Mouse (Mus musculus) neural tube, embryonic 13.5 days (tissue): ENCODE data around the gene Shb. TPM values are rescaled to one million over a fixed set of nuclear protein-coding genes. Genes with fewer than 3 reads are reported as not detected.
A peak's percentile ranks its signal among the peaks of the same experiment; 100 is the strongest.

Source experiments
- ATAC-seq: fragments of 200-750 bp; cut with Nextera tagmentation; 2 replicates; pipeline ENCODE4 v1.8.0; 2017; ENCODE audit warnings: low read depth, mild to moderate bottlenecking, moderate TSS enrichment, moderate library complexity
- H3K27ac ChIP-seq: fragments of 300-500 bp; sonication (generic); replicated peaks from 2 replicates; pipeline ENCODE4 v1.5.1; 2015; ENCODE audit warnings: moderate library complexity, mild to moderate bottlenecking, inconsistent platforms
- H3K27me3 ChIP-seq: fragments of 300-500 bp; sonication (generic); 2 replicates; pipeline ENCODE4 v1.6.1; 2015; ENCODE audit warnings: mild to moderate bottlenecking, inconsistent platforms
- H3K36me3 ChIP-seq: fragments of 300-500 bp; sonication (generic); 2 replicates; pipeline ENCODE4 v1.6.1; 2015; ENCODE audit warnings: mild to moderate bottlenecking, inconsistent platforms
- H3K4me1 ChIP-seq: fragments of 300-500 bp; sonication (generic); replicated peaks from 2 replicates; pipeline ENCODE4 v1.6.1; 2015; ENCODE audit warnings: inconsistent platforms
- H3K4me2 ChIP-seq: fragments of 300-500 bp; sonication (generic); 2 replicates; pipeline ENCODE4 v1.6.1; 2015; ENCODE audit warnings: inconsistent platforms, mild to moderate bottlenecking, moderate library complexity
- H3K4me3 ChIP-seq: fragments of 300-500 bp; sonication (generic); 2 replicates; pipeline ENCODE4 v1.5.1; 2015; ENCODE audit warnings: mild to moderate bottlenecking, inconsistent platforms
- H3K9ac ChIP-seq: fragments of 300-500 bp; sonication (generic); 2 replicates; pipeline ENCODE4 v1.6.1; 2015; ENCODE audit warnings: moderate library complexity, mild to moderate bottlenecking, inconsistent platforms
- H3K9me3 ChIP-seq: fragments of 300-500 bp; sonication (generic); 2 replicates; pipeline ENCODE4 v1.6.1; 2016; ENCODE audit warnings: inconsistent platforms
- WGBS: fragments of 180-500 bp; shearing (Covaris S2); methylation state at CpG from one replicate; pipeline ENCODE4 v1.1.7; 2015; 5-methylcytosine and 5-hydroxymethylcytosine counted together
- polyA plus RNA-seq: library from polyadenylated mRNA; unstranded; fragments of >200 nt; fragmentation: Nextera tagmentation; extraction: Ambion mirVana; gene quantifications from 2 replicates; pipeline ENCODE4 v1.2.1, GENCODE M21; 2015

Shb gene
- polyA plus RNA-seq, result 4.0 and 4.2 TPM in 2 replicates

DNA sequence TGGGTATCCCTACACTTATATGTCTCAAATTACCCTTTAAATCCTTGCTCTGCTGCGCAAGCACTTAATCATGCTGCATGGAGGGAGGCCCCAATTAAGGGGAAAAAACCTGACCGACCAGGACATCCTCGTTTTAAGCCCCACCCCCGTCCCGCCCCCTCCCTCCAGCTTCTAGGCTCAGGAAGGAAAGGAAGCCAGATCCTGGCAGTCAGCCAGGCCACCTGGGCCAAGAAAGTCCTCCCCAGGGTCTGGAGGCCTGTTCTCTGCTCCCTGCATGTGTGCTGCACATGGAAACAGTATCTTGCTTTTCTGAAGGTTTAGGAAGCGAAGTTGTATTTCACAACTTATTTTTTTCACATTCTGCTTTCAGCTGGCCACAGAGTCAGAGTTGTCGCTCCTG lies at the start of gene Shb:
TSS of gene Shb (minus strand) at position 96 of the 400 bp plus-strand sequence.
- Histone ChIP-seq H3K4me2 (peak within 1 kb of the TSS; percentile 91), H3K4me1 (peaks cover 50% of the 10 kb centered on the region), H3K36me3 (no peaks in the 10 kb centered on the region), H3K4me3 (peak within 1 kb of the TSS; percentile 77), H3K9me3 (no peaks in the 10 kb centered on the region), H3K27ac (peak within 1 kb of the TSS; percentile 20; the same call in 1 of the 2 replicates), H3K27me3 (peaks cover 11% of the 10 kb centered on the region), H3K9ac (peak within 1 kb of the TSS; percentile 68; the same call in 1 of the 2 replicates)
- 15% methylated on average over 7 of the region's 7 CpGs for WGBS
- no peak for ATAC-seq

DNA sequence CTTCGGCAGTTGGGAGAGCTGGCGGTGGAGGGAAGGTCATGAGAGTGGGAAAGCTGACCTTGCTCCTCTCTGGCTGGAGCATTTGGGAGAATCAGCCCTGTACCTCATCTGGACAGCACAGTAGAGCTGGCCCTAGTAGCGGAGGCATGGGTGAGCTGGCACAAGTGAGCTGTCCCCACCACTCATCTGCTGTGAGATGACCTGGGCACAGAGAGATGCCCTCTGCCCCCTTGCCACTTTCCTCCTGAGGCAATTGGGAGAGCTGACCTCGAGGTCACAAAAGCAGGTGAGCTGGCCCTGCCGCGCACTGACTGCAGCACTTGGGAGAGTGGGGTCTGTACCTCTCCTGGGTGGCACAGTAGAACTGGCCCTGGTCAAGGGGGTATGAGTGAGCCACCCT lies 48.8 kb upstream of the Shb start:
- WGBS, result 92% methylated on average over 6 of the region's 6 CpGs
- no peak overlapping the region for H3K4me2 ChIP-seq

DNA sequence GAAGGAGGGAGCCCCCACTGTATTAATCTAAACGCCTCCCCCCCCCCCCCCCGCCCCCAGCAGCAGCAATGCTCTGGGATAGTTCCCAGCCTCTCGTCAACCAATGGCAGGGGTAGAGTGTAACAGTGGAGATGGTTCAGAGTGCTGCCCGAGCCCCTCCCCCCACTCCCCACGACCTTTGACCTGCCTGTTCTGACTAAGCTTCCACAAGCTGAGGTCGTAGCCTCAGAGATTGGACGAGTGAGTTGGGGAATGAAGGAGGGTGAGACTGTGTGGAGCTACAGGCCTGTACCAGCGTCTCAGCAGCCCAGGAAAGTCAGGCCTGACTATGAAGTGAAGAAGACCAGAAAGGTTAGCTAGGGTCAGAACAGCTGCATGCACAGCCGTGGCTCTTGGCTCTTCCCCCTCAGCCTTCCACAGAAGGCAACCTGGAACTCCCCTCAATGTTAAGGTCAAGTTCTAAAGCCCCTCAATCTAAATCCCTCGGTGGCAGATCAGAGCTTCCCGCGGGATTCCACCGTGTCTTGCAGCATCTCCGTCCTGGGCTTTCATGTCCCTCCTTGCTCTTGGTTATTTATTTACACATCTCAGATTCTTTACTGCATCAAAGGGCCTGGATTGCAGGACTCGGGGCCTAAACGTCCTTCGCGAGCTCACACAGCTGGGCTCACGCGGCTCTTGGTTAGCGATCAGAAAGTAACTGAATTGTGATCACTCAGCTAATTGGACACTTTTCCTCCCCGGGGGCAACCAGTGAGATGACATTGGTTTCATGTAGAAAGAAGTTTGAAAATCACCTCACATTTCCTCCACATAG lies 46.5 kb upstream of the Shb start:
- H3K4me3 ChIP-seq, result no peak overlapping the region
- H3K9me3 ChIP-seq, result no peaks in the 10 kb centered on the region
- H3K36me3 ChIP-seq, result no peaks in the 10 kb centered on the region
- H3K27me3 ChIP-seq, result no peaks in the 10 kb centered on the region
- no peak overlapping the region for H3K4me2 ChIP-seq
- H3K27ac ChIP-seq, result no peak overlapping the region
- 20% methylated on average over 21 of the region's 22 CpGs for WGBS
- no peak overlapping the region for H3K9ac ChIP-seq
- peaks cover 29% of the 10 kb centered on the region for H3K4me1 ChIP-seq
- ATAC-seq, result no peak

More for the DNA sequence above, 48.8 kb upstream of the Shb start:
- H3K4me1 ChIP-seq, result peaks cover 23% of the 10 kb centered on the region
- no peaks in the 10 kb centered on the region for H3K36me3 ChIP-seq
- no peak overlapping the region for H3K27ac ChIP-seq
- H3K4me3 ChIP-seq, result no peak overlapping the region
- ATAC-seq, result no peak
- peaks cover 13% of the 10 kb centered on the region for H3K27me3 ChIP-seq
- no peak overlapping the region for H3K9ac ChIP-seq
- H3K9me3 ChIP-seq, result no peaks in the 10 kb centered on the region

DNA sequence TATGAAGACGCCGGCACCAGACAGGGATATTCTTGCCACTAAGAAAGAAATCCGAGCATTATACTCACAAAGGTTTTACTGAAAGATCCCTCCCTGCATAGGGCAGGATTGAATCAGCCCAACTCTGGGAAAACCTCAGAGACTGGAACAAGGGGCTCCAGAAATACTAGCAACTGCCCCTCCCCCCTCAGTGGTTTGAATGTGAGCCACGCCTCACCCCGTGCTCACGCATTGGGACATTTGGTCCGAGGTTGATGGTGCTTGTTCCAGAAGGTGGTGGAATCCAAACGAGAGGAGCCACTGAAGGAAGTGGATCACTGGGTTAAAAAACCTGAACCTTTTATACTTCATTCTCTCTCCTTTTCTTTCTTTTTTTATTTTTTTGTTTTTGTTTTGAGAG lies 45.4 kb upstream of the Shb start:
- WGBS, result 58% methylated on average over 8 of the region's 8 CpGs
- no peak overlapping the region for H3K27ac ChIP-seq
- peaks cover 29% of the 10 kb centered on the region for H3K4me1 ChIP-seq
- no peaks in the 10 kb centered on the region for H3K36me3 ChIP-seq
- no peak overlapping the region for H3K9ac ChIP-seq
- H3K4me2 ChIP-seq, result no peak overlapping the region
- no peaks in the 10 kb centered on the region for H3K9me3 ChIP-seq
- ATAC-seq, result no peak
- H3K27me3 ChIP-seq, result no peaks in the 10 kb centered on the region
- H3K4me3 ChIP-seq, result no peak overlapping the region

DNA sequence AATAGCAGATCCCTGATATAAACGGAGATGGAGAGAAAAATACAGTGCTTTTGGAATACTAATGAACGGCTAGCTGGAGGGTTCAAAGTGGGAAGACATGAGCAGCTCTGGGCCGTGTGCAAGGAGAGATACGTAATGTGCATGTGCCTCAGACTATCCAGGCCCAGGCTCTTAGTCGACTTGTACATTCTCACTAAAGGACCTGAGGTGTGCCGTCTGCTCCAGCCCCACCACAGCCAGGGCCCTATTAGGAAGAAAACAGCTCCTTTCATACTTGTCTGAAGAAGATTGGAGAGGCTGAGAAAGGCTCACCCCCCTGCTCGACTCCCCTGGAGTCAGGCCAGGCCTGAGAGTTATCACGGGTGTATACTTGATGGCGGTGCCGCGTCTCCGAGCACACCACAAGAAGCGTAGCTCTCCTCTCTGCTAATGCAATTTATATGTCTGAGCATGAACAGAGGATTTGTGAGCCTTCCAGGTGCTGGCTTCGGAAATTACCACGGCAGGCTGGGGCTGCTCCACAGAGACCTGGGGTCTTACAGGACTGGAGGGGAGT lies 42.4 kb upstream of the Shb start:
- peaks cover 23% of the 10 kb centered on the region for H3K4me1 ChIP-seq
- no peaks in the 10 kb centered on the region for H3K9me3 ChIP-seq
- no peaks in the 10 kb centered on the region for H3K36me3 ChIP-seq
- no peak for ATAC-seq
- no peaks in the 10 kb centered on the region for H3K27me3 ChIP-seq
- H3K4me2 ChIP-seq, result no peak overlapping the region
- H3K9ac ChIP-seq, result no peak overlapping the region
- H3K4me3 ChIP-seq, result no peak overlapping the region
- H3K27ac ChIP-seq, result no peak overlapping the region
- WGBS, result 68% methylated on average over 15 of the region's 15 CpGs

DNA sequence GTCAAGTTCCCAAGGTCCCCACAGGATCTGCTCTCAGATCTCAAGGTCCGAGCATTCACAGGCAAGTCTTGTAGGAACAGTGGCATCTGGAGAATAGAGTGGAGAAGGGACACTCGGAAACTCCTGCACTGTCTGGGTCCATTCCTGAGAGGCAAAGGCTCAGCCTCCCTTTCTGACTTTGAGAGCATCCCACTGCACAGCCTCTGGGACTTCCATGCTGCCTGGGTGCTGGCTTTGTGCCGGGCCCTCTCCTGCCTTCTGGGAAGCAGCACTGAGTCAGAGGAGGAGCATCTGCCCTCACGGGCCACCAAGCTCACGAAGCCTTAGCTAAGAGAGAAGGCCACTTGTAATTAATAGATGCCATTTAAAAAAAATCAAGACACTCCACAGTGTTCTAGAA lies 37.3 kb upstream of the Shb start:
- no peaks in the 10 kb centered on the region for H3K27me3 ChIP-seq
- 0 out of 2 replicates have a peak, but pooled peaks cover under 1% of the 10 kb centered on the region for H3K4me1 ChIP-seq
- H3K27ac ChIP-seq, result no peak overlapping the region
- H3K36me3 ChIP-seq, result no peaks in the 10 kb centered on the region
- no peaks in the 10 kb centered on the region for H3K9me3 ChIP-seq
- ATAC-seq, result no peak
- WGBS, result 77% methylated on average over 5 of the region's 5 CpGs
- no peak overlapping the region for H3K9ac ChIP-seq
- H3K4me3 ChIP-seq, result no peak overlapping the region
- H3K4me2 ChIP-seq, result no peak overlapping the region

DNA sequence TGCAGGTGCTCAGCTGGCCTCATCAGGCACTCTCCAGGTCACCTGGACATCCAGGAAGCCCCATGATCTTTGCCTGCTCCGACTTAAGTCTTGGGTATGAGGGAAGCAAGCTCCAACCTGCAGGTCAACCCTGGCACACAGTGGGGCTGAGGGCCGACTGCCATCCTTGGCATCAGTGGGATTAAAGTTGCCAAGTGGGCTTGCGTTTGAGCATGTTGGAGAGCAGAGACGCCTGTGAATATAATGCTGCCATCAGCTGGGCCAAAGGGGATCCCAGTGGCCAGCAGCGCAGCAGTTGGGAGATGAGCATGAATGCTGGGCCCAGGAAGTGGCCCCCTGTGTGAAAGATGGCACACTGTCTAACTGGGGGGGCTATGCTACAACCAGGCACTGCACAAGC lies 25.9 kb upstream of the Shb start:
- Histone ChIP-seq H3K9ac (no peak overlapping the region), H3K27me3 (peaks cover 5% of the 10 kb centered on the region; the same call in 1 of the 2 replicates), H3K36me3 (no peaks in the 10 kb centered on the region), H3K27ac (no peak overlapping the region), H3K4me2 (no peak overlapping the region), H3K4me3 (no peak overlapping the region), H3K9me3 (0 out of 2 replicates have a peak, but pooled peaks cover 3% of the 10 kb centered on the region), H3K4me1 (no peaks in the 10 kb centered on the region)
- no peak for ATAC-seq
- WGBS, result 85% methylated on average over 5 of the region's 5 CpGs

DNA sequence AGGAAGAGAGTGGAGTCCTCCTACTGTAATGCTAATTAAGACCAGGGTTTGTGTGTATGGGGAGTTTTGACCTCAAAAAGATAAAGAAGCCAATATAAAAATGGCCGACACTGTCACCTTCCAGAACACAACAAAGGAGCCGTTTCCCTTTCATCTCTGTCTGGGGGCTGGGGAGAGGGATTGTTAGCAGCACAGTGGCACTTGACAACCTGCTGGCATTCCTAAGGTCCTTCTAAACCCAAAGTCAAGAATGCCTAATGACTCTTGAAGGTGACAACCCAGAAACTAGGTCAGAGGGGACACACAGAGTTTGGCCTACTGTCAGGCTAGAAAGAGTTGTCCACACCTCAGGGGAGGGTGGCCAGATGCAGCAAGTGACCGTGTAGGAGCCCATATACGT lies 20.3 kb upstream of the Shb start:
- ATAC-seq, result no peak
- Histone ChIP-seq H3K27me3 (no peaks in the 10 kb centered on the region), H3K27ac (no peak overlapping the region), H3K9ac (no peak overlapping the region), H3K4me1 (peaks cover 7% of the 10 kb centered on the region; the same call in 1 of the 2 replicates), H3K4me2 (no peak overlapping the region), H3K36me3 (no peaks in the 10 kb centered on the region), H3K4me3 (no peak overlapping the region), H3K9me3 (0 out of 2 replicates have a peak, but pooled peaks cover 3% of the 10 kb centered on the region)
- WGBS, result 36% methylated on average over 4 of the region's 4 CpGs

DNA sequence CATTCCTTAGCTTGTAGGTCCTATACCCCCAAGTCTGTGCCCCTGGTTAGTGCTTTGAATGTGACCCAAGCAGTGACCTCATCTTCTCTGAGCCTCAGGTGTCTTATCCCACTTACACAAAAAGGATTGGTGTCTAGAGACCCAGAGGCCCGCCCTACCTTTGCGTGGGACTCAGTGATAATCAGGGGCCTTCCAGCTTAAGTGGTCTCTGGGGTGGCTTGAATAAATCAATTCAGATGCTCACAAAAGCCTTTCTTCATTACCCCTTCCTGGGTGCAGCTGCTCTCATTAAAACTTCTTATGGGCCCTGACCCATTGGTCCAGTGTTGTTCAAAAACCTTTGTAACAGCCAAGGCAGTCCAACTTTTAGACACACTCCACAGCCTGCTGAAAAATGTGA lies 18.7 kb upstream of the Shb start:
- Histone ChIP-seq H3K4me2 (no peak overlapping the region), H3K4me1 (peaks cover 7% of the 10 kb centered on the region; the same call in 1 of the 2 replicates), H3K27ac (no peak overlapping the region), H3K36me3 (no peaks in the 10 kb centered on the region), H3K9me3 (no peaks in the 10 kb centered on the region), H3K27me3 (no peaks in the 10 kb centered on the region), H3K4me3 (no peak overlapping the region), H3K9ac (no peak overlapping the region)
- ATAC-seq, result no peak
- 12% methylated on average over 2 of the region's 2 CpGs for WGBS

DNA sequence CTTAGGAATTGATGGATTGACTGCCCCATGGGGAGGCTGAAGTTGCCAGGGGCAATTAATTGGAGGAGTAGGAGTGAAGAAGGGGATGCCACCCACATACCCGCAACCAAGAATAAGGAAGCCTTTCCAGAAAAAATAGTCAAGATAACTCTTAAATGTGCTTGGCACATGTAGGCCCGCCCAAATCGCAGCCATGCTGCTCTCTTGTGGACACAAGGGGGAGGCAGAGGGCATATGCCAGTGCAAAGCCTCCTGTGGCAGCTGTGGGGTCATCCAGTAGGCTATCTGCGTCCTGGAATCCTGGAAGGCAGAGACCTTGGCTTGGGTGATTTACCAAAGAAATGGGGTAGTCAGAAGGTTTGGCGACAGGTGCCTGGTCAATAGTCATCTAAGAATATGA lies 17.2 kb upstream of the Shb start:
- H3K9me3 ChIP-seq, result no peaks in the 10 kb centered on the region
- 69% methylated on average over 5 of the region's 5 CpGs for WGBS
- ATAC-seq, result no peak
- H3K36me3 ChIP-seq, result no peaks in the 10 kb centered on the region
- no peak overlapping the region for H3K9ac ChIP-seq
- H3K4me1 ChIP-seq, result peaks cover 7% of the 10 kb centered on the region; the same call in 1 of the 2 replicates
- H3K27me3 ChIP-seq, result no peaks in the 10 kb centered on the region
- no peak overlapping the region for H3K4me2 ChIP-seq
- no peak overlapping the region for H3K4me3 ChIP-seq
- H3K27ac ChIP-seq, result no peak overlapping the region

DNA sequence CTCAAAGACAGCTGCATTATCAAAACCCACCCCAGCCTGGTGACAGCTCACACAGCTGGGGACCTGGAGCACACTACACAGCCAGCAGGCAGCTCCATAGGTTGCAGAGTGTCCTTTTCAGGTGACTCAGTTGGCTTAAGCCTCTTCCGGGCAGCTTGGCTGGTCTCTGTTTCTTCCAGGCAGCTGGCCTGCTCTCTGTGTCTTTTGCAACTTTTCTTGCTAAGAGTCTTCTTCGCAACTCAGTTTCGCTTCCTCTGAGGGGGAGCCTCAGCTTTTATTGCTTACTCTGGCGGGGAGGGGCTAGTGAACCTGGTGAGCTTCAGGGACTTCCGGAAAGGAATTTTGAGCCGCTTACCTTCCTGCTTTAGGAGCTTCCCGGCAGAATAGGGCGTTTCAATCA lies 13.6 kb upstream of the Shb start:
- peaks cover 11% of the 10 kb centered on the region for H3K4me1 ChIP-seq
- no peaks in the 10 kb centered on the region for H3K9me3 ChIP-seq
- no peak for ATAC-seq
- H3K9ac ChIP-seq, result no peak overlapping the region
- H3K4me3 ChIP-seq, result no peak overlapping the region
- no peaks in the 10 kb centered on the region for H3K36me3 ChIP-seq
- 55% methylated on average over 8 of the region's 8 CpGs for WGBS
- no peaks in the 10 kb centered on the region for H3K27me3 ChIP-seq
- no peak overlapping the region for H3K27ac ChIP-seq
- no peak overlapping the region for H3K4me2 ChIP-seq

DNA sequence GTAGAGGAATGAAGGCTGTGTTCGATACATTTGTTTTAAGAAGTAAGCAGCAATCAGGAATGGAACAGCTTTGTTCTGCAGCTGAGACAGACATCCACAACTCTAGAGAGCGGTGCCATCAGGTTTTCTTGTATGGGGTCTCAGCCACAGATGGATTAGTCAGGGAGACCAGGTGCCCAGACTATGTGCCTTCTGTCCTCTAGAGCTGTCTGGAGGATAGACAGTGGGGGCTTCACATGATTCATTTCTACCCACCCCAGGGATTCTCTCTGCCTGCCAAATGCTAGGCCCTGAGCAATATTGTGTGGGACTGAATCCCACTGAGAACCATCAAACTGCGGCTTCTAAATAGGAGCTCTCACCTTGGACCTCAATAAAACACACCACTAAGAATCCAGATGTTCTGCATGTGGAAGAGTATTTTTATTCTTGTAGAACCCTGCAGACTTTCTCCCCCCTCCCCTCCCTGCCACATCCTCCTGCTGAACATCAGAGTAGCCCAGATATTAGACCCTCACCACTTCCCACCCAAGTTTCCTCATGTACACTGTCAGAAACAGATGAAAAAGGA lies 11.3 kb upstream of the Shb start:
- WGBS, result 49% methylated on average over 3 of the region's 3 CpGs
- Histone ChIP-seq H3K27me3 (no peaks in the 10 kb centered on the region), H3K36me3 (no peaks in the 10 kb centered on the region), H3K4me2 (no peak overlapping the region), H3K4me1 (peaks cover 17% of the 10 kb centered on the region), H3K27ac (no peak overlapping the region), H3K4me3 (no peak overlapping the region), H3K9me3 (no peaks in the 10 kb centered on the region), H3K9ac (no peak overlapping the region)
- ATAC-seq, result no peak
